In the genomic region with DNA sequence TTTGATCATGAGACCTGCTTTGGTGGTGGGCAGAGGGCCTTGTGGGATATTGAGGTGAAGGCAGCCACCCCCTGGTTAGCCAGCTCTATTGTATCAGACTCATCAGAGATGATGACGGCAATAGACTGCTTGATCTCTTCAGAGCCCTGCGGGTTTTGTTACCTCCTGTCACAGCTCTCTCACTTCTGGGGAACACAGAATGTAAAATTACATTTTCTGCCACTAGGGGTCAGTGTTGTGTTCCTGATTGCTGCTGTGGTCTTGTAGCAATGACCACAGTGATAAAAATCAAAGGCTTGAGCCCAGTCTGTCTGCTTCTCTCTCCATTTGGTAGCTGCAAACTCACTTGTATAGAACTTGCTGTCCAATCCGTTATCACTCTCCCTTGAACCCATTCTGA, we compare ENCODE assay signal across 9 mouse cellular contexts.
DNase-seq lines count a peak whose midpoint lies in the region; TF ChIP-seq lines count a peak whose summit lies in the region.
"Had no signal": no experiment of that assay in that cellular context is flagged by ENCODE, and none has a peak within 500 bp of the region (broad histone marks: within the 10 kb centered on the region; RNA-seq: fewer than 3 reads in every experiment).

No protein-coding gene starts in this region.

- peak; percentile 16 for TF ChIP-seq CTCF in ES-Bruce4 (IDR thresholded peaks at IDR 0.05; ENCODE audit: low read depth, low read length)

- DNase-seq in gastrocnemius, adult 18-20 months (ENCODE audit: low spot score): peak; percentile 77
- DNase-seq in gastrocnemius, postnatal 25 days: no peak
- peak; percentile 47 for DNase-seq in cerebellum, adult 9-11 months
- DNase-seq in frontal cortex, postnatal 36 days (ENCODE audit: low spot score in 2 of 2): peak; percentile 42 to 81
- peak; percentile 19 to 37 for DNase-seq in kidney, postnatal 4 days
- peak; percentile 73 for DNase-seq in lung, postnatal 10 days
- DNase-seq in right cerebral cortex, postnatal 10 days (ENCODE audit: low spot score in 2 of 2): peak; percentile 61 to 74
- DNase-seq: liver, embryonic 13.5 days had no signal

- peak overlapping the region; percentile 53; the same call in 1 of the 2 replicates for H3K27ac ChIP-seq in ES-Bruce4 (ENCODE audit: insufficient read depth, low read length)
- H3K27ac ChIP-seq: liver, embryonic 13.5 days had no signal

- no peaks in the 10 kb centered on the region for H3K27me3 ChIP-seq in ES-Bruce4 (ENCODE audit: control insufficient read depth, insufficient read depth, low read length, poor library complexity, severe bottlenecking)
- H3K27me3 ChIP-seq: liver, embryonic 13.5 days had no signal

- H3K9ac ChIP-seq in ES-Bruce4 (ENCODE audit: low read depth, poor library complexity, severe bottlenecking): no peak overlapping the region
- H3K9ac ChIP-seq: liver, embryonic 13.5 days had no signal

- H3K9me3 ChIP-seq in ES-Bruce4 (replicated peaks; ENCODE audit: control insufficient read depth, insufficient read depth, low read length, poor library complexity, severe bottlenecking): no peaks in the 10 kb centered on the region
- H3K9me3 ChIP-seq: liver, embryonic 13.5 days had no signal

- no peaks in the 10 kb centered on the region for H3K36me3 ChIP-seq in ES-Bruce4 (ENCODE audit: control insufficient read depth, insufficient read depth, low read length, poor library complexity, severe bottlenecking)
- H3K36me3 ChIP-seq: liver, embryonic 13.5 days had no signal

- no peak overlapping the region for H3K4me3 ChIP-seq in ES-Bruce4 (ENCODE audit: low read depth, low read length)
- H3K4me3 ChIP-seq: liver, embryonic 13.5 days had no signal

- H3K4me1 ChIP-seq in ES-Bruce4 (ENCODE audit: control insufficient read depth, insufficient read depth, low read length): peaks cover 4% of the 10 kb centered on the region
- H3K4me1 ChIP-seq: liver, embryonic 13.5 days had no signal

- TF ChIP-seq POLR2A in ES-Bruce4 (IDR thresholded peaks at IDR 0.05; ENCODE audit: insufficient read depth, low read length): no peak

- TF ChIP-seq EP300 in ES-Bruce4 (IDR thresholded peaks at IDR 0.05; ENCODE audit: insufficient read depth, low read depth, low read length): no peak
